Mouse (Mus musculus) liver, embryonic 14.5 days (tissue): ENCODE results near the gene Smim11. TPM values are rescaled to one million over a fixed set of nuclear protein-coding genes. Genes with fewer than 3 reads are reported as not detected.
A peak's percentile ranks its signal among the peaks of the same experiment; 100 is the strongest.

ENCODE experiments used
- ATAC-seq: fragments of 200-750 bp; cut with Nextera tagmentation; 2 replicates; pipeline ENCODE4 v1.8.0; 2017; ENCODE audit warnings: moderate number of reproducible peaks, mild to moderate bottlenecking, moderate library complexity; ENCODE audit not compliant: insufficient read depth
- DNase-seq, 3 experiments: peaks; one replicate each; pipeline ENCODE4 v3.0.0-alpha.2; 2012 to 2013; ENCODE audit warnings: low read depth in 3 of 3, low spot score in 3 of 3
- H3K27ac ChIP-seq: fragments of 300-500 bp; sonication (generic); 2 replicates; pipeline ENCODE4 v1.5.1; 2014; ENCODE audit warnings: moderate library complexity, mild to moderate bottlenecking, control low read depth, inconsistent platforms
- H3K27me3 ChIP-seq: fragments of 300-500 bp; sonication (generic); 2 replicates; pipeline ENCODE4 v1.6.1; 2014; ENCODE audit warnings: mild to moderate bottlenecking, low read length, moderate library complexity; ENCODE audit not compliant: control insufficient read depth, insufficient read depth
- H3K36me3 ChIP-seq: fragments of 300-500 bp; sonication (generic); replicated peaks from 2 replicates; pipeline ENCODE4 v1.6.1; 2014; ENCODE audit warnings: low read depth; ENCODE audit not compliant: control insufficient read depth, insufficient read depth
- H3K4me1 ChIP-seq, 2 experiments: fragments of 200-500 bp in 1 of 2; fragments of 300-500 bp in 1 of 2; sonication (generic) in 1 of 2; replicated peaks; 2 replicates each; pipeline ENCODE4 v1.6.1; 2012 to 2014; ENCODE audit warnings: antibody characterized with exemption in 1 of 2, inconsistent platforms in 1 of 2, low read length in 1 of 2; ENCODE audit not compliant: control insufficient read depth in 2 of 2, insufficient read depth in 2 of 2
- H3K4me2 ChIP-seq: fragments of 300-500 bp; sonication (generic); 2 replicates; pipeline ENCODE4 v1.6.1; 2014; ENCODE audit warnings: low read depth, mild to moderate bottlenecking, control low read depth, moderate library complexity
- H3K4me3 ChIP-seq, 2 experiments: fragments of 200-500 bp in 1 of 2; fragments of 300-500 bp in 1 of 2; sonication (generic) in 1 of 2; 2 replicates each; pipeline ENCODE4 v1.5.1; 2012 to 2014; ENCODE audit warnings: low read depth in 2 of 2, low read length in 2 of 2, mild to moderate bottlenecking in 2 of 2, control low read depth in 1 of 2, inconsistent platforms in 1 of 2, moderate library complexity in 1 of 2; ENCODE audit not compliant: insufficient read depth in 1 of 2
- H3K9ac ChIP-seq: fragments of 300-500 bp; sonication (generic); replicated peaks from 2 replicates; pipeline ENCODE4 v1.6.1; 2014; ENCODE audit warnings: mild to moderate bottlenecking, control low read depth, moderate library complexity
- H3K9me3 ChIP-seq: fragments of 300-500 bp; sonication (generic); 2 replicates; pipeline ENCODE4 v1.6.1; 2016; ENCODE audit warnings: low read length, mixed read lengths; ENCODE audit not compliant: control insufficient read depth
- CTCF ChIP-seq: IDR thresholded peaks from 2 replicates; pipeline ENCODE4 v1.5.1; 2016; ENCODE audit warnings: antibody characterized with exemption, low read depth, control low read depth
- EP300 ChIP-seq: IDR thresholded peaks from 2 replicates; pipeline ENCODE4 v1.6.1; 2016; ENCODE audit warnings: antibody characterized with exemption, low read depth
- WGBS: fragments of 180-500 bp; shearing (Covaris S2); extraction: QIAGEN DNeasy Blood & Tissue Kit; methylation state at CpG from one replicate; pipeline ENCODE4 v1.1.7; 2014; ENCODE audit not compliant: insufficient replicate concordance; 5-methylcytosine and 5-hydroxymethylcytosine counted together
- polyA plus RNA-seq, 2 experiments: library from polyadenylated mRNA; depleted of rRNA in 1 of 2; stranded (reverse) in 1 of 2; unstranded in 1 of 2; fragments of >200 nt; fragmentation: Nextera tagmentation in 1 of 2; extraction: Ambion mirVana in 1 of 2; gene quantifications; 2 replicates each; pipeline versions ENCODE4 v1.2.1 to v1.2.3; 2012 to 2014

Gene Smim11
- polyA plus RNA-seq, 2 experiments: 24.8 to 53.1 TPM

DNA sequence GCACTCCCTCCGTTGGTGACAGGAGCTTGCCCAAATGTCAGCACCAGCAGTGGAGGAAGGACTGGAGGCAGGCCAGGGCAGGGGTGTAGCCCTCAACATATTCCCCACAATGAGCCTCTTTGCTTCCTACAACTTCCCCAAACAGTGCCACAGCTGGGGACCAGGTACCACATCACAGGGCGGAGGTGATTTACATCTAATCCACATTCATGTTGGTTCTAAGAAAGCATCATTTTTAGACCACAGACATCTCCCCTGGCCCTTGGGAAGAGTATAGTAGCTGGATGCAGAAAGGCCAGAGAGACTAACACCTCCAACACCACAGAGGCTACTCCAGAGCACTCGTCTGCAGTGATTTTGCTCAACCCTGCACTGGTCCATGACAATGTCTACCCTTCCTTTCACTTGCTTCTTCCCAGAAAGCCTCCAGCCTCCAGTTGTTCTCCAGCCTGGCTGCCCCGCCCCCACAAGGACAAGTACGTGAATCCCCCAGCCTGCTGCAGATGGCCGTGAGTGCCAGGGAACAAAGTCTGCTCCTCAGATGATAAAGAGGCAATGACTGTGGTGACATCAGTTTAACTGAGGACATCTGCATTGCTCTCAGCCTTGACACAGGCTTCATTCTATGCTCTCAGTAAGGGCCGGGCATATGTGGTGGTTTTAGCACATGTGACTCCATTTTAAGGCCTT is 15.1 kb downstream of the Smim11 start:
- no peaks in the 10 kb centered on the region for H3K27me3 ChIP-seq
- WGBS: 61% methylated on average over 7 of the region's 7 CpGs
- ATAC-seq: no peak
- H3K36me3 ChIP-seq: no peaks in the 10 kb centered on the region
- H3K4me2 ChIP-seq: no peak overlapping the region
- no peaks in the 10 kb centered on the region; a peak in 1 of 4 replicates for H3K4me1 ChIP-seq
- TF ChIP-seq EP300: no peak
- no peak for TF ChIP-seq CTCF
- H3K9me3 ChIP-seq: no peaks in the 10 kb centered on the region
- no peak for DNase-seq
- no peak overlapping the region for H3K27ac ChIP-seq
- no peak overlapping the region for H3K4me3 ChIP-seq
- no peak overlapping the region for H3K9ac ChIP-seq

- no peak for TF ChIP-seq EP300
- peak; percentile 85 for TF ChIP-seq CTCF
- no peak overlapping the region for H3K27ac ChIP-seq
- no peak overlapping the region for H3K9ac ChIP-seq
- no peaks in the 10 kb centered on the region for H3K27me3 ChIP-seq
- 43% methylated on average over 20 of the region's 20 CpGs for WGBS
- ATAC-seq: no peak
- H3K4me1 ChIP-seq: peaks cover 0 to 2% of the 10 kb centered on the region in 2 experiments; a peak in 1 of 4 replicates
- no peaks in the 10 kb centered on the region for H3K36me3 ChIP-seq
- no peak for DNase-seq
- H3K4me2 ChIP-seq: no peak overlapping the region
- H3K9me3 ChIP-seq: no peaks in the 10 kb centered on the region
- no peak overlapping the region for H3K4me3 ChIP-seq
These were observed 18.4 kb downstream of the Smim11 start for GRCm38 (mm10) chr16:92319353-92320109.

GRCm38 (mm10) chr16:92320361-92320760 is 19.3 kb downstream of the Smim11 start:
- Histone ChIP-seq H3K27me3 (no peaks in the 10 kb centered on the region), H3K9me3 (no peaks in the 10 kb centered on the region), H3K27ac (no peak overlapping the region), H3K4me3 (no peak overlapping the region), H3K4me2 (no peak overlapping the region), H3K9ac (no peak overlapping the region), H3K4me1 (0 out of 4 replicates have a peak, but pooled peaks cover 0 to 2% of the 10 kb centered on the region in 2 experiments), H3K36me3 (no peaks in the 10 kb centered on the region)
- ATAC-seq (no peak), DNase-seq (no peak)
- TF ChIP-seq EP300 (no peak), CTCF (no peak)
- WGBS: 50% methylated on average over 3 of the region's 3 CpGs

- DNase-seq (no peak), ATAC-seq (no peak)
- Histone ChIP-seq H3K27me3 (no peaks in the 10 kb centered on the region), H3K9me3 (no peaks in the 10 kb centered on the region), H3K4me2 (no peak within 1 kb of the TSS), H3K4me1 (0 out of 4 replicates have a peak, but pooled peaks cover 0 to 2% of the 10 kb centered on the region in 2 experiments), H3K36me3 (no peaks in the 10 kb centered on the region), H3K4me3 (no peak within 1 kb of the TSS), H3K9ac (no peak within 1 kb of the TSS), H3K27ac (no peak within 1 kb of the TSS)
- TF ChIP-seq CTCF: no peak
- TF ChIP-seq EP300: no peak
- WGBS: 72% methylated on average over 8 of the region's 8 CpGs
These were observed 20.3 kb downstream of the Smim11 start, which contains the start of gene Fam243 for GRCm38 (mm10) chr16:92321341-92321740. Fam243 (minus strand) TSS chr16:92321441.

- Histone ChIP-seq H3K36me3 (no peaks in the 10 kb centered on the region), H3K4me2 (no peak overlapping the region), H3K9me3 (no peaks in the 10 kb centered on the region), H3K9ac (no peak overlapping the region), H3K27me3 (no peaks in the 10 kb centered on the region), H3K27ac (no peak overlapping the region), H3K4me3 (no peak overlapping the region), H3K4me1 (0 out of 4 replicates have a peak, but pooled peaks cover 0 to 2% of the 10 kb centered on the region in 2 experiments)
- 62% methylated on average over 7 of the region's 7 CpGs for WGBS
- DNase-seq: no peak
- ATAC-seq: no peak
- TF ChIP-seq EP300 (no peak), CTCF (no peak)
These were observed 23.4 kb downstream of the Smim11 start for GRCm38 (mm10) chr16:92324309-92325061.
